Mouse (Mus musculus): Measurements from ENCODE around the gene Lasp1. TPM values are rescaled to one million over a fixed set of nuclear protein-coding genes. Genes with fewer than 3 reads are reported as not detected.
A peak's percentile ranks its signal among the peaks of the same experiment; 100 is the strongest.
"Not testable (repeated sequence)": the region's sequence is repeated elsewhere in the genome, so short reads cannot be mapped to it uniquely, and the experiment has no call there.

Lasp1 gene
- polyA plus RNA-seq, 1 experiment = 167 TPM

GRCm38 (mm10) chr11:97789727-97790126, 9.1 kb upstream of the Lasp1 start:
- Histone ChIP-seq H3K27me3 (ENCODE audit: control insufficient read depth, insufficient read depth, low read length) (no peaks in the 10 kb centered on the region), H3K4me3 (ENCODE audit: control insufficient read depth, insufficient read depth, low read length) (no peak overlapping the region), H3K27ac (ENCODE audit: control insufficient read depth, insufficient read depth, low read length) (no peak overlapping the region), H3K36me3 (ENCODE audit: control insufficient read depth, insufficient read depth, low read length) (no peaks in the 10 kb centered on the region), H3K4me1 (replicated peaks; ENCODE audit: control insufficient read depth, insufficient read depth, low read length) (no peaks in the 10 kb centered on the region)
- WGBS = 96% methylated on average over 5 of the region's 5 CpGs
- no peak for DNase-seq
- TF ChIP-seq POLR2A (IDR thresholded peaks at IDR 0.05; ENCODE audit: control insufficient read depth, extremely low read depth, insufficient read depth, low read length, poor library complexity) (no peak), CTCF (IDR thresholded peaks at IDR 0.05; ENCODE audit: borderline replicate concordance, control insufficient read depth, extremely low read depth, insufficient read depth, low read length, poor library complexity) (no peak)

- H3K27me3 ChIP-seq (ENCODE audit: control insufficient read depth, insufficient read depth, low read length); H3K4me3 ChIP-seq (ENCODE audit: control insufficient read depth, insufficient read depth, low read length); DNase-seq; H3K36me3 ChIP-seq (ENCODE audit: control insufficient read depth, insufficient read depth, low read length); H3K4me1 ChIP-seq (replicated peaks; ENCODE audit: control insufficient read depth, insufficient read depth, low read length); H3K27ac ChIP-seq (ENCODE audit: control insufficient read depth, insufficient read depth, low read length): not testable (repeated sequence)
- 80% methylated on average over 2 of the region's 2 CpGs for WGBS
These were observed 7.9 kb upstream of the Lasp1 start for GRCm38 (mm10) chr11:97790778-97791438.

- no peak overlapping the region for H3K4me3 ChIP-seq (ENCODE audit: control insufficient read depth, insufficient read depth, low read length)
- no peaks in the 10 kb centered on the region for H3K36me3 ChIP-seq (ENCODE audit: control insufficient read depth, insufficient read depth, low read length)
- WGBS = 6% methylated on average over 2 of the region's 2 CpGs
- H3K27me3 ChIP-seq (ENCODE audit: control insufficient read depth, insufficient read depth, low read length) = no peaks in the 10 kb centered on the region
- DNase-seq = peak; percentile 63
- TF ChIP-seq POLR2A (IDR thresholded peaks at IDR 0.05; ENCODE audit: control insufficient read depth, extremely low read depth, insufficient read depth, low read length, poor library complexity) (no peak), CTCF (IDR thresholded peaks at IDR 0.05; ENCODE audit: borderline replicate concordance, control insufficient read depth, extremely low read depth, insufficient read depth, low read length, poor library complexity) (no peak)
- no peaks in the 10 kb centered on the region for H3K4me1 ChIP-seq (replicated peaks; ENCODE audit: control insufficient read depth, insufficient read depth, low read length)
- H3K27ac ChIP-seq (ENCODE audit: control insufficient read depth, insufficient read depth, low read length) = no peak overlapping the region
These were observed 5.6 kb upstream of the Lasp1 start for GRCm38 (mm10) chr11:97793165-97793564.

GRCm38 (mm10) chr11:97796910-97797309, 1.9 kb upstream of the Lasp1 start:
- no peak overlapping the region for H3K4me3 ChIP-seq (ENCODE audit: control insufficient read depth, insufficient read depth, low read length)
- no peaks in the 10 kb centered on the region for H3K36me3 ChIP-seq (ENCODE audit: control insufficient read depth, insufficient read depth, low read length)
- no peak for TF ChIP-seq POLR2A (IDR thresholded peaks at IDR 0.05; ENCODE audit: control insufficient read depth, extremely low read depth, insufficient read depth, low read length, poor library complexity)
- peak; percentile 73 for DNase-seq
- WGBS = 15% methylated on average over 6 of the region's 6 CpGs
- peaks cover 12% of the 10 kb centered on the region for H3K4me1 ChIP-seq (replicated peaks; ENCODE audit: control insufficient read depth, insufficient read depth, low read length)
- no peak overlapping the region for H3K27ac ChIP-seq (ENCODE audit: control insufficient read depth, insufficient read depth, low read length)
- H3K27me3 ChIP-seq (ENCODE audit: control insufficient read depth, insufficient read depth, low read length) = no peaks in the 10 kb centered on the region

- no peak for TF ChIP-seq CTCF (IDR thresholded peaks at IDR 0.05; ENCODE audit: borderline replicate concordance, control insufficient read depth, extremely low read depth, insufficient read depth, low read length, poor library complexity)
- no peak for TF ChIP-seq POLR2A (IDR thresholded peaks at IDR 0.05; ENCODE audit: control insufficient read depth, extremely low read depth, insufficient read depth, low read length, poor library complexity)
- H3K4me1 ChIP-seq (replicated peaks; ENCODE audit: control insufficient read depth, insufficient read depth, low read length) = peaks cover 14% of the 10 kb centered on the region
- no peaks in the 10 kb centered on the region for H3K36me3 ChIP-seq (ENCODE audit: control insufficient read depth, insufficient read depth, low read length)
- H3K4me3 ChIP-seq (ENCODE audit: control insufficient read depth, insufficient read depth, low read length) = no peak overlapping the region
- H3K27ac ChIP-seq (ENCODE audit: control insufficient read depth, insufficient read depth, low read length) = no peak overlapping the region
- 87% methylated on average over 15 of the region's 15 CpGs for WGBS
- H3K27me3 ChIP-seq (ENCODE audit: control insufficient read depth, insufficient read depth, low read length) = no peaks in the 10 kb centered on the region
- DNase-seq = no peak
These were observed 1.3 kb upstream of the Lasp1 start for GRCm38 (mm10) chr11:97797369-97798082.

GRCm38 (mm10) chr11:97798083-97798435, 741 bp upstream of the Lasp1 start:
- H3K27me3 ChIP-seq (ENCODE audit: control insufficient read depth, insufficient read depth, low read length) = no peaks in the 10 kb centered on the region
- no peak overlapping the region for H3K4me3 ChIP-seq (ENCODE audit: control insufficient read depth, insufficient read depth, low read length)
- DNase-seq = no peak
- no peaks in the 10 kb centered on the region for H3K36me3 ChIP-seq (ENCODE audit: control insufficient read depth, insufficient read depth, low read length)
- 82% methylated on average over 8 of the region's 8 CpGs for WGBS
- H3K4me1 ChIP-seq (replicated peaks; ENCODE audit: control insufficient read depth, insufficient read depth, low read length) = peaks cover 14% of the 10 kb centered on the region
- H3K27ac ChIP-seq (ENCODE audit: control insufficient read depth, insufficient read depth, low read length) = no peak overlapping the region
- TF ChIP-seq POLR2A (IDR thresholded peaks at IDR 0.05; ENCODE audit: control insufficient read depth, extremely low read depth, insufficient read depth, low read length, poor library complexity) = no peak
- TF ChIP-seq CTCF (IDR thresholded peaks at IDR 0.05; ENCODE audit: borderline replicate concordance, control insufficient read depth, extremely low read depth, insufficient read depth, low read length, poor library complexity) = no peak

Measured in thymus, adult 2 months (tissue).